Mouse (Mus musculus) right cerebral cortex, postnatal 14 days (tissue): Measurements from ENCODE around the gene Ccdc14.
"Not testable (repeated sequence)": the region's sequence is repeated elsewhere in the genome, so short reads cannot be mapped to it uniquely, and the experiment has no call there.

ENCODE experiments used
- DNase-seq: peaks from one replicate; pipeline ENCODE4 v3.0.0; 2022

Gene Ccdc14

DNA sequence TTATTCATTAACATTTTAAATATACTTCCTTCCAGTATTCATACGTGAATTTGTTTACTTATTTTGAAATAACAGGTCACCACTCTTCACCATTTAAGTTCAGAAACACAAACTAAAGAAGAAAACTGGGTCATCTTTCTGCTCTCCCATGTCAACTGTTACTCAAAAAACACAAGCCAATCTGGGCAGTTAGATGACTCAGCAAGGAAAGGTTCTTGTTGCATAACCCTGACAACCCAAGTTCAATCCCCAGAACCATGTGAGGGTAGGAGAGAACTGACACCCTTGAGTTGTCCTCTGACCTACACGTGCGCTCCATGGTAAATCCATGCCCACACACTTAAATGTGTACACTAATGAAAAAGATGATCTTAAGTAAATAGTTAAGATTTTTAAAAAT, 34.7 kb downstream of the Ccdc14 start:
- DNase-seq: no peak

DNA sequence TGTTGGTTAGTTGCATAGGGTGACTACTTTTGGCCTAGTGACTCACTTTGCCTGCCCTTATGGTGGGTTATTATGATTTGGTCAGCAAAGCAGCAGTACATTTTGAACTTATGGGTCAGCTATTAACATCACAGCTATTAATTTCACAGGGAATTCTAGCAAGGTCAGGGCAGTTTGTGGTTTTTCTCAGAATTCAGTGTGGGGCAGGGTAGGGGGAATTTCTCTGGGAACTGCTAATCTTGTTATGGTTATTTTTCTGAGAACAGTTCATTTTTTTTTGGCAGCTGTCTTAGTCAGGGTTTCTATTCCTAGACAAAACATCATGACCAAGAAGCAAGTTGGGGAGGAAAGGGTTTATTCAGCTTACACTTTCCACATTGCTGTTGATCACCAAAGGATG, 38.2 kb downstream of the Ccdc14 start:
- not testable (repeated sequence) for DNase-seq

DNA sequence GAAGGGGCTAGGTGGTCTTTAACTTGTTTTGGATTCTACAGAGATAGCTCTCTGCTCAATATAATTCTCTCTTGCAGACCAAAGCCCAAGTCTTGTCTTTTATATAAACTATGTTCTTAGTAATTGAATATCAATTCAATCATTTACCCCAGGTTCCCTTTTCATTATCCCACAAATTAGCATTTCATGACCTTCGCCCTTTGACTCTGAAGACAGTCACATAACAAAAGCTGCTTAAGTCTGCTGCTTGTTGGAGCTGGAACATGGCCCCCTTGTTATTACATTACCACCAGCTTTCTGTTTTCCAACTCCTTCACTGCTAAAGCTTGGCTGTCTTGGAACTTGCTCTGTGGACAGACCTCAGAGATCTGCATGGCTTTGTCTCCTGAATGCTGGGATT, 39.0 kb downstream of the Ccdc14 start:
- DNase-seq: no peak

DNA sequence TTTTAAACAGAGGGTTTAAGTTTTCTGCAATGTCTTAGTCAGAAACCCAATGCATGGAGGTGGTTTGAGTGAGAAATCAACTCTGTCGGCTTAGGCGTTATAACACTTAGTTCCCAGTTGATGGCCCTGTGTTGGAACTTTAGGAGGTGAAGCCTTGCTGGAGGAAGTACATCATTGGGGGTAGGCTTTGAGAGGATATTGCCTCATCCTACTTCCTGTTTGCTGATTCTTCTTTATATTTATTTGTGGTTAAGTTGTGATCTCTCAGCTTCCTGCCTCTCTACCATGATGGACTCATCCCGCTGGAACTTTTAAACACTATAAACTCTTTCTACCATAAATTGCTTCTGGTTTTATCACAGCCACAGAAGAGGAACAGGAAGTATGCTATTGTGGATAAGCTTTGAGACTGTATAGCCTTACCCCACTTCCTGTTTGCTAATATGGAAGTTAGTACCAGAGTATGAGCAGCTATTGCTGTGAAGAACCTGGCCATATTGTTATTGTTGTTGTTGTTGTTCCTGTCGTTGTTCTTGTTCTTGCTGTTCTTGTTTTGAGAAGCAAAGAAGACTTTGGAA, 48.3 kb downstream of the Ccdc14 start:
- DNase-seq: no peak

DNA sequence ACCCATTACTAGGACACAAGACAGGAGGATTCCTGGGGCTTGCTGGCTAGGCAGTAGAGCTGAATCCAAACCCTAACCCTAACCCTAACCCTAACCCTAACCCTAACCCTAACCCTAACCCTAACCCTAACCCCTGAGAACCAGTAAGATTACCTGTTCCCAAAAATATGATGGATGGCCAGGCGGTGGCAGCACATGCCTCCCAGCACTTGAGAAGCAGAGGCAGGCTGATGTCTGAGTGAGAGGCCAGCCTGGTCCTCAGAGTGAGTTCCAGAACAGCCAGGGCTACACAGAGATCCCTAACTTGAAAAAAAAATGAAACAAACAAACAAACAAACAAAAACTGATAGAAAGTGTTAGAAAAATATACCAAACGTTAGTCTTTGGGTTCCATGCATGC, 52.5 kb downstream of the Ccdc14 start:
- DNase-seq: no peak

DNA sequence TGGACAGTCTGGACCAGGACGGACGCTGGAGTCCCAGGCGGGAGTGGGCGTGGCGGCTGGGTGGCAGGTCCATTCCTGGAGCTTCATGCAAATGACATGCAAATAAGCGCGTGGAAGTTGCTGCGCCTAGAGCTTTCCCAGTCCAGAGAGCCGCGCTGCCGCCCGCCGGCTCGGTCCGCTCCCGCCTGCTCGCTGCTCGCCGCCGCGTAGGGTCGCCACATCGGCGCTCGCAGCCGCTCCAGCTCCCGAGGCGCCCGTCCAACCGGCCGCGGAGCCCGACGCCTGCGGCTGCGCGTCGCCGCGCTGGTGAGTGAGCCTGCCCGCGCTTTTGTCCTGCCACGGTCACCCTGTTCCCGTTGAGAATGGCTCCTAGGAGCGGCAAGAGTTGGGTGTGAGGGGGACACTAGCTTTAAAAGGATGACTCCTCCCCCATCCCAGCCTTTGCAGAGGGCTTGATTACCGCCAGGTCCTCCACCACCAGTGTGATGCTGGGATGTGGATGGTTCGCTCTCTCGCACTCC, 54.7 kb downstream of the Ccdc14 start, which contains the start of gene Mylk:
TSS of gene Mylk (plus strand) at position 146 of the 521 bp plus-strand sequence.
- peak; percentile 57 for DNase-seq

DNA sequence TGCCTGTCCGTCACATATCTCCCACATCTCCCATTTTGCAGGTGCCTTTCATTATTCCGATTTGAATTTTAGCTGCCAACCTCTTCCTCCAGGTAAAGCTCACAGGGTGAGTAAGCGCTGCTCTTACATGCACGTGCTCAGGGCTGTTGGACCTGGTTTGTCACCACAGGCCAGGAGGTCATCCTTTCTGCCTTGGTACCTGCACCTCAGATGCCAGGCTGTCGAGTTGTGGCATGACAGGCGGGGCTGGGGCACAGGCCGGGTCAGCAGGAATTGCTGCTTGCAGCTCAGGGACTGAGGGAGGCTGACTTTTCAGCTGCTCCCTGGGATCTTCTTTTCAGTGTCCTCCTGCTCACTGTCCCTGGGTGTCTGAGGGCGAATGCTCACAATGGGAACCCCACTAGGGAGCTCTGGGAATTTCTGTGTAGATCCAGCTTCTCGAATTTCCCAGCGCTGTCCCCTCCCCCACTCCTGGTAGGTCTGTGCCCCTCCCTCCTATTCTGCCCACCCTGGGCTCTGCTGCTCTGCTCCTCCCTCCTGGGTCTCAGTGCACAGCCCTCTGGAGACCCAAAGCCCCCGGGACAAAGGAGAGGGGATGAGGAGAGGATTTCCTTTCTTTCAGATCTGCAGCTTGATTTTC, 57.8 kb downstream of the Ccdc14 start:
- no peak for DNase-seq

DNA sequence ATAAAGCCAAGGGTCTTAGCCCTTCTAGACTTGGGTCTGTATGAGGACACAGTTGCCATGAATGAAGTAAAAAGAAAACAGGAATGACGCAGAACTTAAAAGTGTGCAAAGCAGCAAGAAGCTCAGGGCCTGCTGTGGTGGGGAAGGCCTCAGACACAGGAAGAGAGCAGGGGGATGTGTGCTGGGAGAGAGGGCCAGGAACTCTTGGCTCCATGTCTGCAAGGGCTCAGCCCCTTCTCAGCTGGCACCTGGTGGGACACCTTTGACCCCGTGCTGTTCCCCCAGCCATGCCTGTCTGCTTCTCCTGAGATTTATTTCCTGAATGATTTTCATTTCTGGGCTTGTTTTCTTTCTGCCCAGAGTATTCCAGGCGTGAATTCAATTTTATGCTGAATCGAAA, 59.1 kb downstream of the Ccdc14 start:
- no peak for DNase-seq

DNA sequence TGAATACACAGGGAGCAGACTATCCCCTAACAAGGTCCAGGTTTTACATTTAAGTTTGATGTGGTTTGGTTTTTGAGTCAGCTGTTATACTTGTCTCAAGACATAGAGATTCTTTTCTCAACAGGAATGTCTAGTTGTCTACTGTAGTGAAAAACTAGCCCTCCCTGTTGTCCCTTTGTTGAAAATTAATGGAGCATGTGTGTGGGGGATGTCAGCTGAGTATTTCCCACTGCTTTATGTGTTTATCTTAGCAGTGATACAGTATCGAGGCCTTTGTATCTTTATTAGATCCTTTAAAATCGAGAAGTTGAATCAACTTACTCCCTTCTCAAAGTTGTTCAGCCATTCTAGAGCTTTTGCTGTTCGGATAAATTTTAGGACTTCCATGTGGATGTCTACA, 61.6 kb downstream of the Ccdc14 start:
- no peak for DNase-seq

DNA sequence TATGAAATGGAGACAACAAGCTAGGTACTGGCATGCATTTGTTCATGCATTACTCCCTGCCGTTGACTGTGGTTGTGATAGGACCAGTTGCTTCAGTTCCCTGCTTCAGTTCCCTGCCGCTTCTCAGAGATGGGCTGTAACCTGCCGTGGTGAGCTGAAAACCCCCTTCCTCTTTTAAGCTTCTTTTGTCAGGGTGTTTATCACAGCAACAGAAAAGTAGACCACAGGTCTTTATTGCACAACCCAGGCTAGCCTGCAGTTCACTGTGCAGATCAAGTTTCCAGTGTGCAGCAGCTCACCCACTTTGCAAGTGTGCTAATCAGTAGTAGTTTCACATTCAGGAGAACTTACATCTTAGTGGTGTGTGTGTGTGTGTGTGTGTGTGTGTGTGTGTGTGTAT, 62.6 kb downstream of the Ccdc14 start:
- no peak for DNase-seq

DNA sequence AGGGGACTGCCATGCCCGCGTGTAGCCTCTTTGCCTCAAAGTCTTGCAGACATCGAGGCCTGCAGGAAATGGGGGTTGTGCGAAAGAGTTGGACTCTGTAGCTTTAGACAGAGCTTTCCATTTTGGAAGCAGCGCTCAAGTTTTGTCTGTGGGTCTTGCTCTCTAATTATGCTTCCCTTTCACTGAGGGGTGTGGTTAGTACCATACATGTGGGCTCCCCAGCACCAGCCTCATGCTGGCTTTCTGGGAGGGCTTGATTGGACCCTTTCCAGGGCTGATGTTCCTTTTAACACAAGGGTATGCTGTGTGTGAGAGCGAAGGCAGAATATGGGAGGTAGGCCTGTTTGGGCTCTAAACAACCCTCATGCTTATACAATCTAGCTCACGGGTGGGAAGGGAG, 66.6 kb downstream of the Ccdc14 start:
- no peak for DNase-seq

DNA sequence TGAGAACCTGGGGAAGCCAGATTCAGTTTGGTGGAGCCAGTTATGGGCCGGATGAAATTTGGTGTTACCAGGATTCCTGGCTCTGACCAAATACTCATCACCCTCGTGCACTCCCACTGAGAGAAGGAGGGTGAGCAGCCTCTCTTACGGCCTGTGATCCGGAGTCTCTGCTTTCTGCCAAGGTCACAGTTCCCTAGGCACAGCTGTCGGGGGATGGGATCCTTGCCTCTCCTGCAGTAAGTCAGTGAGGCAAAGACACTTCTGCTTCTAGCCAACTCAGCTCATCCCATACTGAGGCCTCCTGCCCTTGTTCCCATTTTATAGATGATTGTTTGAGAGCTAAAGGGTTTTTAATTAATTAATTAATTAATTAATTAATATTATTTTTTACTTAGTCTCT, 67.8 kb downstream of the Ccdc14 start:
- DNase-seq: no peak

DNA sequence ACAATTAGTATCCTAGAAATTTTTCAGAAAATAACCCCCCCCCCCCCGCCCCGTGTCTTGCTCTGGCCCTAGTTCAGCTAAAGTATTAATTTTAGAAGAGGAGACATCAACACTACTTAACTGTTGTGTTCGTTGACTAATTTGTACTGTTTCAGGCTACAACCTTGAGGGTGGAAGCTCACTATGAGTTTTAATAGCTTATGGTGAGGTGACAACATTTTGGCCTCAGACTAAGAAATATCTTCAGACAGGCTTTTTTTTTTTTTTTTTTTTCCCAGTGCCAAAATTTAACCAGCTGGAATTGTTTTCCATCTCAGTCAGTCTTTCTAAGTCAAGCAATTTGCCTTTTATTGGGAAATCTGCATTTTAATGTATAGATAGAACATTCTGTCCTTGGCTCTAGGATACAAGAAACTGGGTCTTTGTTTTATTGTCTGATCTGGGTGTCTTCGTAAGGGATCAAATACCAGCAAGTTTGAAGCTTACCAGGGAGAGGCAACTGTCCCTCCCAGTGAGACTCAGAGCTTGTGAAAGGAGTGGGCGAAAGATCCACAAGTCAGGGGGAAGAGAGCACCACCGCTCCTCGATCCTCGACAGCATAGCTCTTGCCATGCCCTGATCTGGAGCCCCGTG, 73.7 kb downstream of the Ccdc14 start:
- no peak for DNase-seq

DNA sequence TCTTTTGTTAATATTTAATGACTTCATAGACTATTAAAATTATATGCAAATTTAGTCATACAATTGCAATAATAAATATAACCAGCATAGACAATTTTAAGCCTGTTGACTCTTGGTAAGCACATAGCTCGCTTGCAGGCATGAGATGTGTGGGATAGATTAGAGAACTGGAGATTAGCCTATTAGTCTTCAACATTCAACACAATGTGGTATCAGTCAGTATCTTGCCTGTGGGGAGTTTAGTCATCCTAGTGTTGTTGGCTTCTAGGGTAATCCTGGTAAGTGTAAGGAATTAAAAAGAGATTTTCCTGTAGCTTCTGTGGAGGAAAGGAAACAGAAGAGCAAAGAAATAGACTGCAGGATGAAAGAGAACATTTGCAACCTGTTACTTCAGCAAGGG, 75.2 kb downstream of the Ccdc14 start:
- no peak for DNase-seq

DNA sequence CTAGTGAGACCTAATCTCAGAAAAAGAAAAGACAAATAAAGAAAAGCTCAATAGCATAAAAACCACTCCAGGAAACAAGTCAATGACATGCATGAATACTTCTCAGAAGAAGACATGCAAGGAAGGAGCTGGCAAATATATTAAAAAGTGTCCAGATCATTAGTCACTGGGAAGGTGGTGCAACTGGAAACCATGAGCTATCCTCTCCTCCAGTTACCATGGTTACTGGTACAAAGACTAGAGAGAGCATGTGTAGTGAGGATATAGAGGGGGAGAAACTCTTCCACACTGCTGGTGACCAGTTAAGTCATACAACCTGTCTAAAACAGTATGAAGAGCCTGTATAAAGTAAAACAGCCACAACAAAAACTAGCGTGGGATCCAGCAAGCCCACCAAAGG, 75.8 kb downstream of the Ccdc14 start:
- DNase-seq: no peak

DNA sequence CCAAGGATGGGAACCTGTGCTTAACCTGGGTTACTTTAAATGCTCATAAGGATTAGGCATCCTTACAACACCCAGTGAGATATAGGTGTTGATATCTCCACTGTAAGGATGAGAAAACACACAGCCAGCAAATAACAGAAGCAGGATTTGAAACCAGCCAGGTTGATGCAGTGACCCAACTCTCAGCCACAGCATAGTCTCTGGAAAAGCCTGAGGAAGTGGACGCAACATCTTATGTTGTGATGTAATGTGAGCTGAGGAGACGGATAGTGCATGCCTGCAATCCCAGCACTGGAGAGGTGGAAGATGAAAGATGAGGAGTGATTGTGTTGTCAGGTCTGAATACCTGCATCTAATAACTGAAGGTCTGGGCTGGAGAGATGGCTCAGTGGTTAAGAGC, 77.0 kb downstream of the Ccdc14 start:
- DNase-seq: no peak

DNA sequence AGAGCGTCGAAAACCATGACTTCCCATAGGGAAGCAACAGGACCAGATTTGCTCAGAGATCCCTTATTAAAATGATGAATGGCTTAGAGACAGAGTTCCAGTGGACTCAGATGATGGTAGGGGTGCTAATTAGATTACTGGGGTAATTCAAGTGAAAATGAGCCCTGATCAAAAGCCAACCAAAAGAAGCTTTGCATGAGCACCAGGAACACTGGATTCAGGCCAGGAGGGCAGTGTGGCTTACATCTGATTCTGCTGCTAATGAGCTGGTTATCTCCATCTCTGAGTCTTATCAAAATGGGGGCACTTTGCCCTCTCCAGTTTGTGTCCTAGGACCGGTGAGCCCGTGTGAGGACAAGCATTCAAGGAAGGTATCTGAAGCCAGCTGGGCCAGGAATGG, 78.0 kb downstream of the Ccdc14 start:
- no peak for DNase-seq

DNA sequence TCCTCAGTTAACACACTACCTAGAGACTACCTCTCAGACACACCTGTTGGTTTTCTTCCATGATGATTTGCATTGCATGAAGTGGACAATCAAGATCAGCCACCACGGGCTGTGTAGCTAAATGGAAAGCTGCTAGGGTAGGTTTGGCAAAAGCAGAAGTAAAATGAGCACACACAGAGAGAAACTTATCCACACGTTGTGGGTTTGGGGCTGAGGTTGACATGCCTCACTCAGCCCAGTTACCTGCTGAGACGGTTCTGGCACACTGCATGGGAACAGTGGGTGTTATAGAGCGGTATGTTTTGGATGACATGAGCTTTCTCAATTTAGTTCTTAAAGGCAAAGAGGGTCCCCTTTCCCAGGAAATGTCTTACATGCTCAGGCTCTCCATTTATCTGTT, 79.7 kb downstream of the Ccdc14 start:
- DNase-seq: no peak

DNA sequence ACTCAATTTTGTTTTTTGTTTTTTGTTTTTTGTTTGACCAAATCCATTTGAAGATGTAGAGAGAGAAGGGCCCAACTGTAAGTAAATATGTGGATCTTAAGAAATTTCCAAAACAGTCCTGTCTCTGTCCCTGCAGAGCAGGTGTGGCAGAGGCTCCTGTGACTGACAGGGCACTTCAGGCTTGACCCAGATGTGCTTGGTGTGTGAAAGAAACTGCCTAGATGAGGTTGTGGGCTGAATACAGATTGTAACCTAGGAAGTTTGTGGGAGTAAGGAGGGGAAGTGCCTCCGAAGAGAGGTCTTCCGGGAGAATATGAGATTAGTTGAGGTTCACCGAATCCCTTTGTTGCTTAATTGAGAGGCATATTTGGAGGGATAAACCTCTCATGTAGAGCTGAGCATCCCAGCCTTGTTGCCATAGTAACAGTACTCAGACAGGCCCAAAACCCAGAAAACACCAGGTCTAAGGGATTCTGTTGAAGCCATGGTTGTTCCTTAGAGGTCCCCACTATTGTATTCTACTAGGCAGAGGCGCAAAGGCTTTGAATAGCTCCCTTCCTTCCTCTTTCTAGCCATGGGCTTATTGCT, 82.1 kb downstream of the Ccdc14 start:
- no peak for DNase-seq
